Mouse (Mus musculus): ENCODE measurements around the gene Kcnk15. TPM values are rescaled to one million over a fixed set of nuclear protein-coding genes. Genes with fewer than 3 reads are reported as not detected.

The Kcnk15 gene
- total and polyA plus RNA-seq, 3 experiments, result not detected

- Histone ChIP-seq H3K36me3 (ENCODE audit: control insufficient read depth in 1 of 2, insufficient read depth in 2 of 2, low read length in 2 of 2) (no peaks in the 10 kb centered on the region), H3K27me3 (ENCODE audit: control insufficient read depth in 1 of 2, insufficient read depth in 2 of 2, low read length in 2 of 2) (peaks cover 6 to 10% of the 10 kb centered on the region in 2 experiments), H3K9ac (ENCODE audit: control insufficient read depth, low read depth, low read length, poor library complexity, severe bottlenecking) (no peak overlapping the region), H3K79me2 (ENCODE audit: control insufficient read depth, insufficient read depth, low read length, poor library complexity) (no peaks in the 10 kb centered on the region), H3K4me1 (ENCODE audit: control insufficient read depth in 1 of 2, insufficient read depth in 2 of 2, low read length in 2 of 2) (no peaks in the 10 kb centered on the region), H3K9me3 (replicated peaks; ENCODE audit: insufficient read depth, low read length) (no peaks in the 10 kb centered on the region), H3K4me3 (ENCODE audit: control insufficient read depth in 1 of 2, insufficient read depth in 1 of 2, low read depth in 2 of 2, low read length in 2 of 2) (no peak overlapping the region), H3K27ac (ENCODE audit: control insufficient read depth, low read depth, low read length) (no peak overlapping the region)
- no peak for DNase-seq (ENCODE audit: low read depth, low spot score)
- TF ChIP-seq MAZ (IDR thresholded peaks at IDR 0.05; ENCODE audit: low read depth, low read length) (no peak), RCOR1 (IDR thresholded peaks at IDR 0.05; ENCODE audit: low read depth, low read length) (no peak), NRF1 (IDR thresholded peaks at IDR 0.05; ENCODE audit: insufficient read depth, low read depth, low read length, poor library complexity, severe bottlenecking) (no peak), ZC3H11A (IDR thresholded peaks at IDR 0.05; ENCODE audit: low read depth, low read length) (no peak)
These were observed 43.7 kb upstream of the Kcnk15 start for GRCm38 (mm10) chr2:163809704-163810103.

DNA sequence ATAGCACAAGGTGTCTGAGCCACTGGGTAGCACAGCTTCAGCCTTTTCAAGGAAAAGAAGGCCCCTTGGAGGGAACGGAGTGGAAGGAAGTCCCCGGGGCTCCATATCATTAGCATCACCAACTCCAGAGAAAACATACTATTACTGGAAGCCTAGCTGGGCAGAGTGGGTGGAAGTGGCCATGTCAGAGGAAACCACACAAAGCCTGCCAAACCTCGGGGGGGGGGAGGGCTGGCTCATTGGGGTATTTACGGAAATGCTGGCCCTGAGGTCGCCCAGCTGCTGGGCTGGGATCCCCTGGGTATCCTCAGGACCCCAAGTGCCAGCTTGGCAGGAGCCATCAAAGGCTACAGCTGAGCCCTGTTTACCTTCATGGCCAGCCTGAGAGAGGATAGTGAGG is 40.4 kb upstream of the Kcnk15 start:
- no peaks in the 10 kb centered on the region for H3K4me1 ChIP-seq (ENCODE audit: control insufficient read depth in 1 of 2, insufficient read depth in 2 of 2, low read length in 2 of 2)
- H3K4me3 ChIP-seq (ENCODE audit: control insufficient read depth in 1 of 2, insufficient read depth in 1 of 2, low read depth in 2 of 2, low read length in 2 of 2), result no peak overlapping the region
- no peak for DNase-seq (ENCODE audit: low read depth, low spot score)
- no peak for TF ChIP-seq TAL1 (IDR thresholded peaks at IDR 0.05; ENCODE audit: low read length)
- TF ChIP-seq KAT2A (conservative IDR thresholded peaks at IDR 0.05; ENCODE audit: low read depth, low read length), result no peak
- TF ChIP-seq NRF1 (IDR thresholded peaks at IDR 0.05; ENCODE audit: insufficient read depth, low read depth, low read length, poor library complexity, severe bottlenecking), result no peak
- TF ChIP-seq EP300 (IDR thresholded peaks at IDR 0.05; ENCODE audit: low read depth in 1 of 2, low read length in 2 of 2), result no peak
- no peak for TF ChIP-seq SMC3 (IDR thresholded peaks at IDR 0.05; ENCODE audit: low read depth, low read length)
- no peak for TF ChIP-seq E2F4 (IDR thresholded peaks at IDR 0.05; ENCODE audit: borderline replicate concordance, low read depth, low read length)
- no peak for TF ChIP-seq USF1 (IDR thresholded peaks at IDR 0.05; ENCODE audit: low read depth, low read length)
- no peak for TF ChIP-seq POLR2A (IDR thresholded peaks at IDR 0.05; ENCODE audit: control insufficient read depth in 1 of 2, insufficient read depth in 1 of 2, low read depth in 1 of 2, low read length in 2 of 2, poor library complexity in 1 of 2)
- no peak for TF ChIP-seq ZNF384 (IDR thresholded peaks at IDR 0.05; ENCODE audit: low read depth, low read length)
- TF ChIP-seq MXI1 (IDR thresholded peaks at IDR 0.05; ENCODE audit: low read depth, low read length), result no peak
- TF ChIP-seq RCOR1 (IDR thresholded peaks at IDR 0.05; ENCODE audit: low read depth, low read length), result no peak
- TF ChIP-seq TBP (IDR thresholded peaks at IDR 0.05; ENCODE audit: low read depth, low read length), result no peak
- no peak for TF ChIP-seq MYB (IDR thresholded peaks at IDR 0.05; ENCODE audit: low read depth, low read length)
- H3K9ac ChIP-seq (ENCODE audit: control insufficient read depth, low read depth, low read length, poor library complexity, severe bottlenecking), result no peak overlapping the region
- no peaks in the 10 kb centered on the region for H3K36me3 ChIP-seq (ENCODE audit: control insufficient read depth in 1 of 2, insufficient read depth in 2 of 2, low read length in 2 of 2)
- peaks cover 12 to 14% of the 10 kb centered on the region in 2 experiments for H3K27me3 ChIP-seq (ENCODE audit: control insufficient read depth in 1 of 2, insufficient read depth in 2 of 2, low read length in 2 of 2)
- H3K79me2 ChIP-seq (ENCODE audit: control insufficient read depth, insufficient read depth, low read length, poor library complexity), result no peaks in the 10 kb centered on the region
- H3K27ac ChIP-seq (ENCODE audit: control insufficient read depth, low read depth, low read length), result no peak overlapping the region
- no peaks in the 10 kb centered on the region for H3K9me3 ChIP-seq (replicated peaks; ENCODE audit: insufficient read depth, low read length)

All from MEL (cell line).